Comparison of ENCODE assay signal across 9 mouse cellular contexts in genomic region chr11:69211431-69211830, GRCm38 (mm10). TPM values are rescaled to one million over a fixed set of nuclear protein-coding genes. Genes with fewer than 3 reads are reported as not detected.
DNase-seq lines count a peak whose midpoint lies in the region; ATAC-seq lines count a peak whose summit lies in the region.
"Had no signal": no experiment of that assay in that cellular context is flagged by ENCODE, and none has a peak within 500 bp of the region (broad histone marks: within the 10 kb centered on the region; RNA-seq: fewer than 3 reads in every experiment).

No protein-coding gene starts in this region.

- no peak for ATAC-seq in activated CD4-positive, CD25-positive, alpha-beta regulatory T cell, adult 4 months

- peak; percentile 21 for DNase-seq in testis, postnatal 14 days (ENCODE audit: low spot score)
- no peak for DNase-seq in testis, postnatal 10 days (ENCODE audit: low spot score)
- peak; percentile 46 to 74 for DNase-seq in frontal cortex, adult 2 months (ENCODE audit: extremely low spot score in 1 of 2, low spot score in 1 of 2)
- DNase-seq in layer of hippocampus, postnatal 36 days: peak; percentile 69
- peak; percentile 46 for DNase-seq in retina, adult 2 months (ENCODE audit: low read depth, low spot score)
- DNase-seq in spleen, postnatal 4 days (ENCODE audit: low spot score in 2 of 2): no peak
- DNase-seq in spleen, postnatal 36 days (ENCODE audit: low spot score in 2 of 2): no peak

RNA-seq across cellular contexts. Expression of gene Alox8, which starts 13.8 kb away (rescaled TPM):
- 1.6 and 1.8 TPM in 2 replicates for polyA plus RNA-seq in frontal cortex, adult 2 months (2012; rRNA removed)
- 1 to 10 TPM; 5.8 to 7.2 TPM for total RNA-seq in layer of hippocampus, postnatal 36 days (2021)
- polyA plus RNA-seq in activated CD4-positive, CD25-positive, alpha-beta regulatory T cell, adult 4 months (2017; shearing (Covaris generic)): 1 to 10 TPM; 2.2 to 5.0 TPM

RNA-seq across cellular contexts. Expression of gene Gucy2e, which starts 25.4 kb away (rescaled TPM):
- 0.92 and 1.00 TPM in 2 replicates for polyA plus RNA-seq in frontal cortex, adult 2 months (2012; rRNA removed)
- total RNA-seq in layer of hippocampus, postnatal 36 days (2021): 1 to 10 TPM; 1.9 TPM
- polyA plus RNA-seq in activated CD4-positive, CD25-positive, alpha-beta regulatory T cell, adult 4 months (2017; shearing (Covaris generic)): under 1 TPM; 0.24 to 0.48 TPM
- polyA plus RNA-seq: liver, embryonic 16.5 days had no signal

RNA-seq across cellular contexts. Expression of gene Alox12b, which starts 54.6 kb away (rescaled TPM):
- 2.0 TPM in 2 replicates for polyA plus RNA-seq in frontal cortex, adult 2 months (2012; rRNA removed)
- total RNA-seq in layer of hippocampus, postnatal 36 days (2021): 1 to 10 TPM; 5.8 to 7.4 TPM
- polyA plus RNA-seq in activated CD4-positive, CD25-positive, alpha-beta regulatory T cell, adult 4 months (2017; shearing (Covaris generic)): not detected
- polyA plus RNA-seq: liver, embryonic 16.5 days had no signal

Comparison
In these comparisons a context has a peak if more than half of its experiments do, and no peak if none do; other contexts are left out.
1. DNase-seq: peak in testis, postnatal 14 days (single experiment), frontal cortex, adult 2 months (2 of 2), layer of hippocampus, postnatal 36 days (2 of 2) and retina, adult 2 months (single experiment); none in testis, postnatal 10 days (single experiment), spleen, postnatal 4 days (0 of 2) and spleen, postnatal 36 days (0 of 2).